Mouse (Mus musculus) limb, embryonic 14.5 days (tissue): ENCODE data around the gene Katnal1. TPM values are rescaled to one million over a fixed set of nuclear protein-coding genes. Genes with fewer than 3 reads are reported as not detected.
A peak's percentile ranks its signal among the peaks of the same experiment; 100 is the strongest.

Experiments used
- ATAC-seq: fragments of 200-750 bp; cut with Nextera tagmentation; 2 replicates; pipeline ENCODE4 v1.8.0; 2017; ENCODE audit warnings: low read depth, moderate number of reproducible peaks, moderate TSS enrichment; ENCODE audit not compliant: low FRiP score
- DNase-seq: peaks from one replicate; pipeline ENCODE4 v3.0.0-alpha.2; 2015; ENCODE audit warnings: low spot score
- H3K27ac ChIP-seq: fragments of 300-500 bp; sonication (generic); replicated peaks from 2 replicates; pipeline ENCODE4 v1.5.1; 2014; ENCODE audit warnings: low read depth, mild to moderate bottlenecking, low read length, moderate library complexity, mixed read lengths
- H3K27me3 ChIP-seq: fragments of 300-500 bp; sonication (generic); 2 replicates; pipeline ENCODE4 v1.6.1; 2014; ENCODE audit warnings: low read length, mixed read lengths; ENCODE audit not compliant: control insufficient read depth, insufficient read depth
- H3K36me3 ChIP-seq: fragments of 300-500 bp; sonication (generic); 2 replicates; pipeline ENCODE4 v1.6.1; 2014; ENCODE audit warnings: mild to moderate bottlenecking, low read length, moderate library complexity, mixed read lengths; ENCODE audit not compliant: control insufficient read depth, insufficient read depth
- H3K4me1 ChIP-seq: fragments of 300-500 bp; sonication (generic); 2 replicates; pipeline ENCODE4 v1.6.1; 2014; ENCODE audit warnings: antibody characterized with exemption, low read length, mixed read lengths; ENCODE audit not compliant: control insufficient read depth, insufficient read depth
- H3K4me2 ChIP-seq: fragments of 300-500 bp; sonication (generic); replicated peaks from 2 replicates; pipeline ENCODE4 v1.6.1; 2014; ENCODE audit warnings: low read depth, mild to moderate bottlenecking, low read length, moderate library complexity; ENCODE audit not compliant: severe bottlenecking
- H3K4me3 ChIP-seq: fragments of 300-500 bp; sonication (generic); replicated peaks from 2 replicates; pipeline ENCODE4 v1.5.1; 2014; ENCODE audit warnings: low read length
- H3K9ac ChIP-seq: fragments of 300-500 bp; sonication (generic); 2 replicates; pipeline ENCODE4 v1.6.1; 2014; ENCODE audit warnings: mild to moderate bottlenecking, low read depth, low read length, moderate library complexity; ENCODE audit not compliant: severe bottlenecking
- H3K9me3 ChIP-seq: fragments of 300-500 bp; sonication (generic); 2 replicates; pipeline ENCODE4 v1.6.1; 2016; ENCODE audit warnings: low read length; ENCODE audit not compliant: control insufficient read depth
- POLR2A ChIP-seq: fragments of 200-500 bp; IDR thresholded peaks from 2 replicates; pipeline ENCODE4 v1.8.0; 2012; ENCODE audit warnings: inconsistent platforms, mild to moderate bottlenecking, moderate library complexity, borderline replicate concordance; ENCODE audit not compliant: insufficient read depth, insufficient read length; ENCODE audit errors: extremely low read depth
- WGBS: fragments of 180-500 bp; shearing (Covaris S2); extraction: QIAGEN DNeasy Blood & Tissue Kit; methylation state at CpG from one replicate; pipeline ENCODE4 v1.1.7; 2014; 5-methylcytosine and 5-hydroxymethylcytosine counted together
- polyA plus RNA-seq, 2 experiments: library from polyadenylated mRNA; depleted of rRNA in 1 of 2; stranded (reverse) in 1 of 2; unstranded in 1 of 2; fragments of >200 nt; fragmentation: Nextera tagmentation in 1 of 2; extraction: Ambion mirVana in 1 of 2; gene quantifications; 2 replicates each; pipeline versions ENCODE4 v1.2.1 to v1.2.3; 2012 to 2014

Katnal1 gene
- polyA plus RNA-seq, 2 experiments, result 12.9 to 13.3 TPM

GRCm38 (mm10) chr5:148959068-148959990, 30.2 kb upstream of the Katnal1 start:
- H3K4me3 ChIP-seq, result peak overlapping the region; percentile 38
- peak overlapping the region; percentile 34; the same call in 1 of the 2 replicates for H3K27ac ChIP-seq
- H3K9me3 ChIP-seq, result no peaks in the 10 kb centered on the region
- peaks cover 13% of the 10 kb centered on the region for H3K4me1 ChIP-seq
- DNase-seq (no peak), ATAC-seq (peak; percentile 71)
- no peaks in the 10 kb centered on the region for H3K36me3 ChIP-seq
- WGBS, result 2% methylated on average over 35 of the region's 39 CpGs
- H3K27me3 ChIP-seq, result no peaks in the 10 kb centered on the region
- peak overlapping the region; percentile 88 for H3K4me2 ChIP-seq
- peak overlapping the region; percentile 49 for H3K9ac ChIP-seq
- no peak for TF ChIP-seq POLR2A

GRCm38 (mm10) chr5:148958355-148958754, 29.2 kb upstream of the Katnal1 start:
- H3K36me3 ChIP-seq, result no peaks in the 10 kb centered on the region
- H3K27ac ChIP-seq, result no peak overlapping the region
- ATAC-seq (no peak), DNase-seq (no peak)
- TF ChIP-seq POLR2A, result no peak
- H3K9ac ChIP-seq, result no peak overlapping the region
- peaks cover 13% of the 10 kb centered on the region for H3K4me1 ChIP-seq
- H3K9me3 ChIP-seq, result no peaks in the 10 kb centered on the region
- no peaks in the 10 kb centered on the region for H3K27me3 ChIP-seq
- 44% methylated on average over 9 of the region's 9 CpGs for WGBS
- H3K4me2 ChIP-seq, result no peak overlapping the region
- H3K4me3 ChIP-seq, result no peak overlapping the region

- DNase-seq, result no peak
- 41% methylated on average over 9 of the region's 9 CpGs for WGBS
Observed at GRCm38 (mm10) chr5:148956898-148957535, 27.9 kb upstream of the Katnal1 start.

GRCm38 (mm10) chr5:148956091-148956490, 27.0 kb upstream of the Katnal1 start:
- no peaks in the 10 kb centered on the region for H3K27me3 ChIP-seq
- DNase-seq (no peak), ATAC-seq (no peak)
- H3K4me1 ChIP-seq, result peaks cover 15% of the 10 kb centered on the region
- H3K9ac ChIP-seq, result no peak overlapping the region
- no peak overlapping the region for H3K4me2 ChIP-seq
- WGBS, result 84% methylated on average over 9 of the region's 9 CpGs
- H3K36me3 ChIP-seq, result no peaks in the 10 kb centered on the region
- H3K4me3 ChIP-seq, result no peak overlapping the region
- no peak for TF ChIP-seq POLR2A
- H3K9me3 ChIP-seq, result no peaks in the 10 kb centered on the region
- no peak overlapping the region for H3K27ac ChIP-seq

More at GRCm38 (mm10) chr5:148956898-148957535, 27.9 kb upstream of the Katnal1 start:
- Histone ChIP-seq H3K9me3 (no peaks in the 10 kb centered on the region), H3K27me3 (no peaks in the 10 kb centered on the region), H3K4me1 (peaks cover 13% of the 10 kb centered on the region), H3K27ac (no peak overlapping the region), H3K4me3 (no peak overlapping the region), H3K36me3 (no peaks in the 10 kb centered on the region), H3K4me2 (no peak overlapping the region), H3K9ac (no peak overlapping the region)
- TF ChIP-seq POLR2A, result no peak
- ATAC-seq, result no peak

GRCm38 (mm10) chr5:148955575-148955974, 26.5 kb upstream of the Katnal1 start:
- no peak for ATAC-seq
- Histone ChIP-seq H3K9me3 (no peaks in the 10 kb centered on the region), H3K4me2 (no peak overlapping the region), H3K4me3 (no peak overlapping the region), H3K9ac (no peak overlapping the region), H3K4me1 (peaks cover 20% of the 10 kb centered on the region), H3K36me3 (no peaks in the 10 kb centered on the region), H3K27ac (no peak overlapping the region), H3K27me3 (no peaks in the 10 kb centered on the region)
- TF ChIP-seq POLR2A, result no peak
- WGBS, result 94% methylated on average over 6 of the region's 6 CpGs
- DNase-seq, result no peak
